Mouse (Mus musculus): ENCODE data around the gene Pum3. TPM values are rescaled to one million over a fixed set of nuclear protein-coding genes. Genes with fewer than 3 reads are reported as not detected.

Gene Pum3
- 6.9 and 7.9 TPM in 2 replicates for polyA plus RNA-seq (2012; rRNA removed)

DNA sequence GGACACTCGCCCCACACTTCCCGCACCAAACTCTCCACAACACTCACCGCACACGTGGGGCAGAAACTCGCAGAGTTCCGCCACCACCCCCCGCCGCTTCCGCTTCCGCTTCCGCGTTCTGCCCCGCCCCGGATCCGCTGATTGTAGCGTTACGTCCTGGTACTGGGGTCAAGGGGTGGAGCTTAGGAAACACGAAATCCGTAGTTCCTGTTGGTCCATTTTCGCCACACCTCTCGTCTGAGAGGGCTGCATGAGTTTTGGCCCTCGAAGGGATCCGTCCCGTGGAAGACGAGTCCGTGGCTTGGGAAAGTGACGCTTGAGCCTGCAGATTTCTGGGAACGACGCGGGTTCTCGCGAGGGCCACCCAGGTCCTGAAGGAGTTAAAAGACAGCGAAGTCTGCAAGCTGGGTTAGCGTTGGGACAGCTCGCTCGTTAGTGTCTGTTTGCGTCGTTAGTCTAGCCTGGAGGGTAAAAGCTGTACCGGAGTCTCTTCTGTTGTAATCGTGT lies at the start of gene Pum3:
Gene Pum3 (minus strand): TSS at position 81 of the 507 bp plus-strand sequence.
- TF ChIP-seq POLR2A (IDR thresholded peaks at IDR 0.05; ENCODE audit: control insufficient read depth, low read depth, low read length): peak; percentile 84
- TF ChIP-seq CTCF (IDR thresholded peaks at IDR 0.05; ENCODE audit: control insufficient read depth, insufficient read depth, insufficient replicate concordance, low read depth, low read length): no peak

DNA sequence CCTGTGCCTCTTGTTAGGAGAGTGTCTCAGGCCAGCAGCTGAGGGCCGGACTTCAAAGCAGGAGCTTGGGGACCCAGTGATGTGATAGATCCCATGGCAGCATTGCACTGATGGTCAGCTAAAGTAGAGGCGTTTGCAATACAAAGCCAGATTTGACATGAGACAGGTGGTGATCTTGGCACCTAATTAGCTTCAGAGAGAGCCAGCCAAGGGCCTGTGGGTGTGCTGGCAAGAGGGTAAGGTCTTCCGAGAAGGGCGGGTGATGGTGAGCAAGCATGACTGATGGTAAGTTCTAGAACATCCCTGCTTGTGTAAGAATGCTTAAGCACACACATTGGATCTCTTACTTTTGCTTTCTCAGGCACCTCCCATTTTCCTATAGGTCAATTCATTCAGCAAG lies 37.1 kb upstream of the Pum3 start:
- H3K4me3 ChIP-seq (ENCODE audit: control insufficient read depth, low read depth, low read length): no peak overlapping the region
- no peak for TF ChIP-seq POLR2A (IDR thresholded peaks at IDR 0.05; ENCODE audit: control insufficient read depth, low read depth, low read length)
- TF ChIP-seq CTCF (IDR thresholded peaks at IDR 0.05; ENCODE audit: control insufficient read depth, insufficient read depth, insufficient replicate concordance, low read depth, low read length): no peak
- no peaks in the 10 kb centered on the region for H3K36me3 ChIP-seq (ENCODE audit: control insufficient read depth, insufficient read depth, low read length)
- no peaks in the 10 kb centered on the region for H3K4me1 ChIP-seq (ENCODE audit: control insufficient read depth, insufficient read depth, low read length)
- H3K27ac ChIP-seq (ENCODE audit: control insufficient read depth, insufficient read depth, low read depth, low read length): no peak overlapping the region
- no peaks in the 10 kb centered on the region for H3K27me3 ChIP-seq (ENCODE audit: control insufficient read depth, insufficient read depth, low read length)

More for the DNA sequence above, at the start of gene Pum3:
- Histone ChIP-seq H3K27me3 (ENCODE audit: control insufficient read depth, insufficient read depth, low read length) (no peaks in the 10 kb centered on the region), H3K4me1 (ENCODE audit: control insufficient read depth, insufficient read depth, low read length) (peaks cover 11% of the 10 kb centered on the region), H3K36me3 (ENCODE audit: control insufficient read depth, insufficient read depth, low read length) (no peaks in the 10 kb centered on the region; the same call in 1 of the 2 replicates), H3K4me3 (ENCODE audit: control insufficient read depth, low read depth, low read length) (peak within 1 kb of the TSS; percentile 97), H3K27ac (ENCODE audit: control insufficient read depth, insufficient read depth, low read depth, low read length) (peak within 1 kb of the TSS; percentile 86)

DNA sequence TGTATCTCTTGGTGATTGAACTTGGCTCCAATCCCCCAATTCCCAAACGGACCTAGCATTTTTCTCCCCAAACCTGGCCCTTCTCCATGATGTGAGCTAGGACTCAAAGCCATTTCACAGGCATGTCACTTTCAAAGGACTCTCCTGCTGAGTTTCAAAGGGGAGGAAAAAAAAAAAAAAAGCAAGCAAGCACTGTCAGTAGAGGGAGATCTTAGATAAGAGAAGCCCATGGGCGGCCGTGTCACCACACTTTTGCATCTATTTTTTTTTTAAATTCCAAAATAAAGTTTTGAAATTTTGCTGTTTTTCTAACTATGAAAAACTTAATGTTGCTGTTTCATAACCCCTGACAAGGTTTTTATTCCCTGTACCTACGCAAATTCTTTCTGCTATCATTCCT lies 33.0 kb upstream of the Pum3 start:
- Histone ChIP-seq H3K4me3 (ENCODE audit: control insufficient read depth, low read depth, low read length) (no peak overlapping the region), H3K36me3 (ENCODE audit: control insufficient read depth, insufficient read depth, low read length) (no peaks in the 10 kb centered on the region), H3K27me3 (ENCODE audit: control insufficient read depth, insufficient read depth, low read length) (no peaks in the 10 kb centered on the region), H3K4me1 (ENCODE audit: control insufficient read depth, insufficient read depth, low read length) (no peaks in the 10 kb centered on the region), H3K27ac (ENCODE audit: control insufficient read depth, insufficient read depth, low read depth, low read length) (no peak overlapping the region)
- TF ChIP-seq CTCF (IDR thresholded peaks at IDR 0.05; ENCODE audit: control insufficient read depth, insufficient read depth, insufficient replicate concordance, low read depth, low read length) (no peak), POLR2A (IDR thresholded peaks at IDR 0.05; ENCODE audit: control insufficient read depth, low read depth, low read length) (no peak)

DNA sequence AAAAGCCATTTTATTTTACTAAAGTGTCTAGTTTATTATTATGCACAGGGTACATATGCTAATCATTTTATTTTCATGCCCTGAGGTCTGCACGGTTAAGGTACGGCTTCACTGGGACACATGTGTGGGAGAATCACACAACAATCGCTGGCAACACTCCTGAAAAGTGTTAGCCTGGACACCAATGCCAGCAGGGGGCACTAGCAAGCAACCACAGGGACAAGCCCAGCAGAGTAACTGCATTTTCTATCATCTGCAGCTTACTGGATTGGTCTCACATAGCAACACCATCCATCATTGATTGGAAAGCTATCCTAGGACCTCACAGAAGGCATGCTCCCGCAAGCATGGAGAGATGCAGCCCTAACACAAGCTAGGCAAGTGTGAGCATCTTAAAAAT lies 20.8 kb upstream of the Pum3 start:
- Histone ChIP-seq H3K4me3 (ENCODE audit: control insufficient read depth, low read depth, low read length) (no peak overlapping the region), H3K27me3 (ENCODE audit: control insufficient read depth, insufficient read depth, low read length) (no peaks in the 10 kb centered on the region), H3K27ac (ENCODE audit: control insufficient read depth, insufficient read depth, low read depth, low read length) (no peak overlapping the region), H3K36me3 (ENCODE audit: control insufficient read depth, insufficient read depth, low read length) (no peaks in the 10 kb centered on the region), H3K4me1 (ENCODE audit: control insufficient read depth, insufficient read depth, low read length) (no peaks in the 10 kb centered on the region)
- TF ChIP-seq POLR2A (IDR thresholded peaks at IDR 0.05; ENCODE audit: control insufficient read depth, low read depth, low read length) (no peak), CTCF (IDR thresholded peaks at IDR 0.05; ENCODE audit: control insufficient read depth, insufficient read depth, insufficient replicate concordance, low read depth, low read length) (peak; percentile 64; the same call in 1 of the 2 replicates)

DNA sequence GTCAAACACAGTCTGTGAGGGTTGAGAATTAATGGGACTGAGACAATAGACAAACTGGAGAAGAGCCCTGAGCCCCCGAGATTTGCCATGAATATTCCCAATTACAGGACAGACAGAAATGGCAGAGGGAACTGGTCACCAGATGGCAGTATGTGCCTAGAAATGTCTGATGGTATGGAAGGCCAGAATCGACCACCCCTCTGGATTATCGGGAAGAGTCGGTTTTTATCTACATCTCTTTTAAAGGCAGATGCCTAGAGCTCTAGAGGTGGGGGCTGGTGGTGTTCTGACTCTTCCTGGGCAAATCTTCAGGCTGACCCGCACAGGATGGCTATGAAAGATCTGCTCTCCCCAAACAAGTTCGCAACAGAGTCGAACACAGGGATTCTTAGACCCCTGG lies 17.9 kb upstream of the Pum3 start:
- Histone ChIP-seq H3K27ac (ENCODE audit: control insufficient read depth, insufficient read depth, low read depth, low read length) (no peak overlapping the region), H3K4me1 (ENCODE audit: control insufficient read depth, insufficient read depth, low read length) (no peaks in the 10 kb centered on the region), H3K27me3 (ENCODE audit: control insufficient read depth, insufficient read depth, low read length) (no peaks in the 10 kb centered on the region), H3K36me3 (ENCODE audit: control insufficient read depth, insufficient read depth, low read length) (no peaks in the 10 kb centered on the region), H3K4me3 (ENCODE audit: control insufficient read depth, low read depth, low read length) (no peak overlapping the region)
- TF ChIP-seq POLR2A (IDR thresholded peaks at IDR 0.05; ENCODE audit: control insufficient read depth, low read depth, low read length): no peak
- TF ChIP-seq CTCF (IDR thresholded peaks at IDR 0.05; ENCODE audit: control insufficient read depth, insufficient read depth, insufficient replicate concordance, low read depth, low read length): no peak

DNA sequence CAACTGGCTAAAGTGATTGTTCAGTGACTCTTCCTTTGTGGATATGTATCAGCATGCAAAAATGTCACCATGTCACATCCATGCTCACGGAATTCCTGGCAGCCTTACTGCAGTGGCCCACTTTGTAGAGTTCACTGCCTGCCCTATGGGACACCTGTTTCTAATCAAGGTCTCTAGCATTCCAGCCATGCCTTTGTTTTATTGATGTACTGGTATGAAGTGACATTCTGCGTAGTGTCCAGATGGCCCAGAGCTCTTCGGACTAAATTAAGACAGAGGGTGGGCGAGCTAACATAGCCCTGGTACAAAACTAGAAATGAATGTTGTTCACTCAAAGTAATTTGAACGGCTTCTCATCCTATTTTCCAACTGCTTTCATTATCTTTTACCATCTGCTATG lies 11.5 kb upstream of the Pum3 start:
- Histone ChIP-seq H3K4me3 (ENCODE audit: control insufficient read depth, low read depth, low read length) (no peak overlapping the region), H3K27ac (ENCODE audit: control insufficient read depth, insufficient read depth, low read depth, low read length) (no peak overlapping the region), H3K27me3 (ENCODE audit: control insufficient read depth, insufficient read depth, low read length) (no peaks in the 10 kb centered on the region), H3K36me3 (ENCODE audit: control insufficient read depth, insufficient read depth, low read length) (no peaks in the 10 kb centered on the region), H3K4me1 (ENCODE audit: control insufficient read depth, insufficient read depth, low read length) (no peaks in the 10 kb centered on the region)
- TF ChIP-seq POLR2A (IDR thresholded peaks at IDR 0.05; ENCODE audit: control insufficient read depth, low read depth, low read length): no peak
- no peak for TF ChIP-seq CTCF (IDR thresholded peaks at IDR 0.05; ENCODE audit: control insufficient read depth, insufficient read depth, insufficient replicate concordance, low read depth, low read length)

DNA sequence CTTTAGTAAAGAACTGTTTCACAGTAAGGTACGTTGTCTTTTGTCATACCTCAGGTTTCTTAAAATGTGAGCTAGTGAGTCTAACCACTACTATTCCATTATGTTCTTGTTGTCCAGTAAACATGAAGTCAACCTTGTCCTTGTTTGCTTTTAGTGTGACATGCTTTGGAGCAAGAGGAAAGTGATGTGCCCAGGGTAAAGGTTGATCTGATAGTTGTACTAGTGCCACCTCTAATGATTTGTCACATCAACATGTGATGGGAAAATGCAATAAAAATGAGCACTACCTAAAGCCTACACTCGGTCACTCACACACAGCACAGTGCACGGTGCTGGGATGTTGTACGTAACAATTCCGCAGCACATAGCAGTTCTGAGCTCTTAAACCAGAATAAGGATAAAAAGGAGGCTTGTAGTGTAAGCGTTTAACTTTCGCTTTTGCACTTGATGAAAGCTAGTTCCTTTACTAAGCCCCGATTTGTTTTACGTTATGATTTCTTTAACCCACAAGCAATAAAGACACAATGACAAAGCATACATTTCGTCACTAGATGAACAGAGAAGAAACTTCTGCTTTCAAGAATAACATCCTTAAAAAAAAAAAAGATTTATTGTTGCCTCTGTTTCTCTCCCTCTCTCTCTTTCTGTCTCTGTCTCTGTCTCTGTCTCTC lies 8.5 kb upstream of the Pum3 start:
- TF ChIP-seq CTCF (IDR thresholded peaks at IDR 0.05; ENCODE audit: control insufficient read depth, insufficient read depth, insufficient replicate concordance, low read depth, low read length) (no peak), POLR2A (IDR thresholded peaks at IDR 0.05; ENCODE audit: control insufficient read depth, low read depth, low read length) (no peak)
- Histone ChIP-seq H3K27ac (ENCODE audit: control insufficient read depth, insufficient read depth, low read depth, low read length) (no peak overlapping the region), H3K4me3 (ENCODE audit: control insufficient read depth, low read depth, low read length) (no peak overlapping the region), H3K36me3 (ENCODE audit: control insufficient read depth, insufficient read depth, low read length) (no peaks in the 10 kb centered on the region), H3K27me3 (ENCODE audit: control insufficient read depth, insufficient read depth, low read length) (no peaks in the 10 kb centered on the region), H3K4me1 (ENCODE audit: control insufficient read depth, insufficient read depth, low read length) (no peaks in the 10 kb centered on the region; the same call in 1 of the 2 replicates)
